Mouse (Mus musculus): ENCODE measurements around the gene Acsf2. TPM values are rescaled to one million over a fixed set of nuclear protein-coding genes. Genes with fewer than 3 reads are reported as not detected.

Gene Acsf2
- polyA plus RNA-seq, 1 experiment from 2014 or later: 6.3 TPM

- H3K4me1 ChIP-seq (ENCODE audit: control insufficient read depth, insufficient read depth, low read length): peaks cover 8% of the 10 kb centered on the region
- peak overlapping the region; percentile 97 for H3K4me2 ChIP-seq (ENCODE audit: low read depth, low read length)
- WGBS: 9% methylated on average over 24 of the region's 24 CpGs
- DNase-seq (ENCODE audit: low spot score) (peak; percentile 54), ATAC-seq (ENCODE audit: low read depth) (peak; percentile 17; the same call in 1 of the 2 replicates)
- no peaks in the 10 kb centered on the region for H3K36me3 ChIP-seq (ENCODE audit: control insufficient read depth, insufficient read depth, low read length)
- H3K9me3 ChIP-seq (ENCODE audit: control insufficient read depth, low read length): no peaks in the 10 kb centered on the region
- H3K4me3 ChIP-seq (ENCODE audit: low read depth, low read length): peak overlapping the region; percentile 67
- H3K27ac ChIP-seq (replicated peaks; ENCODE audit: low read depth, low read length): peak overlapping the region; percentile 76
- peak overlapping the region; percentile 74 for H3K9ac ChIP-seq (ENCODE audit: low read depth, low read length)
- H3K27me3 ChIP-seq (replicated peaks; ENCODE audit: control insufficient read depth, insufficient read depth, low read length): no peaks in the 10 kb centered on the region
These were observed 53.5 kb downstream of the Acsf2 start for GRCm38 (mm10) chr11:94548041-94548784.

DNA sequence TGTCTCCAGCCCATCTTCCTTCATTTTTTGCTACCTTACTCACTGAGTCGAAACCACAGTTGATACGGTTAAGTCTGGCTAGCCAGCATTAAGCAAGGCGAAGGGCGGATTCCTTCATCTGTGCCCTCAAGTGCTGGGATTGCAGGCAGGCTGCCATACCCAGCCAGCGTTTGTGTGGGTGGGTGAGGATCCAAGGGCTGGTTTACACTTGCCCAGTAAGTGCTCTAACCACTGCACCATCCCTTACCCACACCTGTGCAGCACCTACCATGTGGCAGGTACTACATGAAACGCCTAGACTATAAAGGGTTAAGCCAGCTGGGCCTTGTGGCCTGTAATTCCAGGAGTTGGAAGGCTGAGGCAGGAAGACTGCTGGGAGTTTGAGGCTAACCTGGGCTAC lies 54.4 kb downstream of the Acsf2 start:
- H3K27me3 ChIP-seq (replicated peaks; ENCODE audit: control insufficient read depth, insufficient read depth, low read length): no peaks in the 10 kb centered on the region
- peaks cover 5% of the 10 kb centered on the region; the same call in 1 of the 2 replicates for H3K36me3 ChIP-seq (ENCODE audit: control insufficient read depth, insufficient read depth, low read length)
- no peak overlapping the region for H3K4me3 ChIP-seq (ENCODE audit: low read depth, low read length)
- H3K4me2 ChIP-seq (ENCODE audit: low read depth, low read length): no peak overlapping the region
- H3K27ac ChIP-seq (replicated peaks; ENCODE audit: low read depth, low read length): no peak overlapping the region
- H3K9ac ChIP-seq (ENCODE audit: low read depth, low read length): no peak overlapping the region
- 95% methylated on average over 6 of the region's 6 CpGs for WGBS
- DNase-seq (ENCODE audit: low spot score) (no peak), ATAC-seq (ENCODE audit: low read depth) (no peak)
- no peaks in the 10 kb centered on the region for H3K9me3 ChIP-seq (ENCODE audit: control insufficient read depth, low read length)
- peaks cover 8% of the 10 kb centered on the region for H3K4me1 ChIP-seq (ENCODE audit: control insufficient read depth, insufficient read depth, low read length)

- no peak for DNase-seq (ENCODE audit: low spot score)
- no peak for ATAC-seq (ENCODE audit: low read depth)
These were observed 55.3 kb downstream of the Acsf2 start for GRCm38 (mm10) chr11:94546381-94546780.

GRCm38 (mm10) chr11:94544422-94544821 lies 57.2 kb downstream of the Acsf2 start:
- Histone ChIP-seq H3K4me2 (ENCODE audit: low read depth, low read length) (peak overlapping the region; percentile 18; the same call in 1 of the 2 replicates), H3K4me1 (ENCODE audit: control insufficient read depth, insufficient read depth, low read length) (peaks cover 7% of the 10 kb centered on the region), H3K9me3 (ENCODE audit: control insufficient read depth, low read length) (no peaks in the 10 kb centered on the region), H3K4me3 (ENCODE audit: low read depth, low read length) (no peak overlapping the region), H3K36me3 (ENCODE audit: control insufficient read depth, insufficient read depth, low read length) (peaks cover 12% of the 10 kb centered on the region; the same call in 1 of the 2 replicates), H3K27me3 (replicated peaks; ENCODE audit: control insufficient read depth, insufficient read depth, low read length) (no peaks in the 10 kb centered on the region), H3K9ac (ENCODE audit: low read depth, low read length) (no peak overlapping the region), H3K27ac (replicated peaks; ENCODE audit: low read depth, low read length) (no peak overlapping the region)
- DNase-seq (ENCODE audit: low spot score) (no peak), ATAC-seq (ENCODE audit: low read depth) (no peak)
- WGBS: 51% methylated on average over 18 of the region's 18 CpGs

More at GRCm38 (mm10) chr11:94546381-94546780, 55.3 kb downstream of the Acsf2 start:
- no peaks in the 10 kb centered on the region for H3K27me3 ChIP-seq (replicated peaks; ENCODE audit: control insufficient read depth, insufficient read depth, low read length)
- H3K9me3 ChIP-seq (ENCODE audit: control insufficient read depth, low read length): no peaks in the 10 kb centered on the region
- H3K27ac ChIP-seq (replicated peaks; ENCODE audit: low read depth, low read length): no peak overlapping the region
- H3K36me3 ChIP-seq (ENCODE audit: control insufficient read depth, insufficient read depth, low read length): peaks cover 12% of the 10 kb centered on the region; the same call in 1 of the 2 replicates
- peaks cover 8% of the 10 kb centered on the region for H3K4me1 ChIP-seq (ENCODE audit: control insufficient read depth, insufficient read depth, low read length)
- no peak overlapping the region for H3K9ac ChIP-seq (ENCODE audit: low read depth, low read length)
- H3K4me3 ChIP-seq (ENCODE audit: low read depth, low read length): no peak overlapping the region
- H3K4me2 ChIP-seq (ENCODE audit: low read depth, low read length): no peak overlapping the region
- 100% methylated on average over 5 of the region's 5 CpGs for whole genome bisulfite sequencing

DNA sequence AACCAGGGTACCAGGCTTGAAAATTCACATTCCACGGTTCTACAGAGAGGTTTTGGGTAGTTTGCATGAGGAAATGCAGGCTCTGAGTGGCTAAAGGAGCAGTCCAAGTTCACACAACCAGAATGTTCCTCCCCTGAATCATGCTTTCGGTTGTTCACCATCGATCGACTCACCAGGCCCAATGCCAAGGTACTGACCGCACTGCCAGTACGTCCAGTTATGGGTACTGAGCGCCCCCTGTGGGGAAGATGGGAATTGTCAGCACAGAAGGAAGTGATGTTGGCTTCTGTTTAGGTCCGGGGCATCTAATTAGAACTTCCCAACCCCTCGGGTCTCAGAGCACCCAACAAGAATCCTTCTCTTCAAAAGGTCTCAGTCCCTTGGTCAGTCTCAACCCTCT lies 57.7 kb downstream of the Acsf2 start:
- H3K27me3 ChIP-seq (replicated peaks; ENCODE audit: control insufficient read depth, insufficient read depth, low read length): no peaks in the 10 kb centered on the region
- DNase-seq (ENCODE audit: low spot score) (peak; percentile 89), ATAC-seq (ENCODE audit: low read depth) (peak; percentile 20; the same call in 1 of the 2 replicates)
- H3K9me3 ChIP-seq (ENCODE audit: control insufficient read depth, low read length): no peaks in the 10 kb centered on the region
- H3K4me3 ChIP-seq (ENCODE audit: low read depth, low read length): no peak overlapping the region
- H3K4me1 ChIP-seq (ENCODE audit: control insufficient read depth, insufficient read depth, low read length): peaks cover 7% of the 10 kb centered on the region
- WGBS: 26% methylated on average over 9 of the region's 9 CpGs
- no peak overlapping the region for H3K27ac ChIP-seq (replicated peaks; ENCODE audit: low read depth, low read length)
- no peak overlapping the region for H3K9ac ChIP-seq (ENCODE audit: low read depth, low read length)
- H3K36me3 ChIP-seq (ENCODE audit: control insufficient read depth, insufficient read depth, low read length): peaks cover 12% of the 10 kb centered on the region; the same call in 1 of the 2 replicates
- peak overlapping the region; percentile 18; the same call in 1 of the 2 replicates for H3K4me2 ChIP-seq (ENCODE audit: low read depth, low read length)

DNA sequence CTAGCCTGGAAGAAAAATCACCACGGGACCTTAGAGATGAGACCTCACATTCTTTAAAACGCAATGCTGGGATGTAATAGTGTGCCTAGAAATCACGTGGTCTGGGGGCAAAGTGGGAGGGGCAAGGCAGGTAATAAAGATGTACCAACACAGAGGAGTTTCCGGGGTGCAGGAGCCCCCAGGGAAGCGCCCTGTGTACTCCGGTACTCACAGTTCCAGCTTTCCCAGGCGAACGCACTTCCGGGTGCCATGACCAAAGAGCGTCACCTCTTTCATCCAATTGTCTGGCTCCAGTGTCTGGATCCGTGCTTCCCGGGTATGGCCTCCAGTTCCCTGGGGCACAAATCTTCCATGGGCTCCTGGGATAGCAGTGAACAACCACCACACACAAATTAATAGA lies 58.3 kb downstream of the Acsf2 start:
- no peaks in the 10 kb centered on the region for H3K9me3 ChIP-seq (ENCODE audit: control insufficient read depth, low read length)
- no peak overlapping the region for H3K4me3 ChIP-seq (ENCODE audit: low read depth, low read length)
- no peak overlapping the region for H3K4me2 ChIP-seq (ENCODE audit: low read depth, low read length)
- 79% methylated on average over 12 of the region's 12 CpGs for WGBS
- H3K36me3 ChIP-seq (ENCODE audit: control insufficient read depth, insufficient read depth, low read length): peaks cover 12% of the 10 kb centered on the region; the same call in 1 of the 2 replicates
- no peak for ATAC-seq (ENCODE audit: low read depth)
- no peak overlapping the region for H3K9ac ChIP-seq (ENCODE audit: low read depth, low read length)
- peaks cover 7% of the 10 kb centered on the region for H3K4me1 ChIP-seq (ENCODE audit: control insufficient read depth, insufficient read depth, low read length)
- no peak overlapping the region for H3K27ac ChIP-seq (replicated peaks; ENCODE audit: low read depth, low read length)
- DNase-seq (ENCODE audit: low spot score): no peak
- no peaks in the 10 kb centered on the region for H3K27me3 ChIP-seq (replicated peaks; ENCODE audit: control insufficient read depth, insufficient read depth, low read length)

DNA sequence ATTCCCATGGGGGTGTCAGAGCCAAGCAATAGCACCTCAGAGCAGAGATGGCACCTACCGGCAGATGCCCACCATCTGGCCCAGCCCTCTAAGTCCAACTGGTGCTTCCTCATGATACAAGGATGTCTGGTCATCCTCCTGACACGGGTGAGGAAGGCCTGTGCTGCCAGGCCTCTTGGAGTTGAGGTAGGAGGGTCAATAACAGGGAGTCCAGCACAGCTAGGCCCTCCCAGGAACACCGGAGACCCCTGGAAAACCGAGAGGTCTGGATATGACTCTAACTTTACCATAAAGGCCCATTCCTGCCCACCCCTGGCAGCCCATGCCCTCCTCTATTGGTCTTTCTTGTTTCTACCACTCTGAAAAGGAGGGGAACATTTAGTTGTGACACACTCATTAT lies 59.3 kb downstream of the Acsf2 start:
- H3K9ac ChIP-seq (ENCODE audit: low read depth, low read length): no peak overlapping the region
- H3K27ac ChIP-seq (replicated peaks; ENCODE audit: low read depth, low read length): no peak overlapping the region
- 0 out of 2 replicates have a peak, but pooled peaks cover 3% of the 10 kb centered on the region for H3K4me1 ChIP-seq (ENCODE audit: control insufficient read depth, insufficient read depth, low read length)
- ATAC-seq (ENCODE audit: low read depth) (no peak), DNase-seq (ENCODE audit: low spot score) (no peak)
- no peaks in the 10 kb centered on the region for H3K27me3 ChIP-seq (replicated peaks; ENCODE audit: control insufficient read depth, insufficient read depth, low read length)
- no peaks in the 10 kb centered on the region for H3K9me3 ChIP-seq (ENCODE audit: control insufficient read depth, low read length)
- WGBS: 80% methylated on average over 4 of the region's 4 CpGs
- no peak overlapping the region for H3K4me3 ChIP-seq (ENCODE audit: low read depth, low read length)
- H3K36me3 ChIP-seq (ENCODE audit: control insufficient read depth, insufficient read depth, low read length): peaks cover 12% of the 10 kb centered on the region; the same call in 1 of the 2 replicates
- H3K4me2 ChIP-seq (ENCODE audit: low read depth, low read length): no peak overlapping the region

DNA sequence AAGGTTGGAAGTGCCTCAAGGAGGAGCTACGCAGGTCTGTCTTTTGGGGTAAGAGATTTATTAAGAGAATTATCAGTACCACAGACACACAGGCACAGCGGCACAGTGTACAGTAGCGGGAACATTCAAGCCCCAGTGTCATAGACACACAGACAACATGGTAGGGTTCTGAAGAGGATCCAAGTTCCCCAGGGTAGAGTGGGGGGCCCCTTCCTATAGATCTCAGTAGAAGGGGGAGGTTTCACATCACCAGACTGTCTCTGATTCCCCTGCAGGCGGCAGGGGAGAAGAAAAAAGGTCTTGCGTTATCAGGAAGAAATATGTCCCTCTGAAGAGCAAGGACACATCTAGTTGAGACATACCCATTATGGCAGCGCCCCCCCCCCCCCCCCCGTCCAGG lies 61.9 kb downstream of the Acsf2 start:
- ATAC-seq (ENCODE audit: low read depth): no peak
- peaks cover 12% of the 10 kb centered on the region; the same call in 1 of the 2 replicates for H3K36me3 ChIP-seq (ENCODE audit: control insufficient read depth, insufficient read depth, low read length)
- H3K27me3 ChIP-seq (replicated peaks; ENCODE audit: control insufficient read depth, insufficient read depth, low read length): no peaks in the 10 kb centered on the region
- 80% methylated on average over 7 of the region's 7 CpGs for WGBS
- H3K4me1 ChIP-seq (ENCODE audit: control insufficient read depth, insufficient read depth, low read length): 0 out of 2 replicates have a peak, but pooled peaks cover 3% of the 10 kb centered on the region
- no peaks in the 10 kb centered on the region for H3K9me3 ChIP-seq (ENCODE audit: control insufficient read depth, low read length)
- no peak overlapping the region for H3K4me3 ChIP-seq (ENCODE audit: low read depth, low read length)
- no peak for DNase-seq (ENCODE audit: low spot score)
- H3K27ac ChIP-seq (replicated peaks; ENCODE audit: low read depth, low read length): no peak overlapping the region
- no peak overlapping the region for H3K9ac ChIP-seq (ENCODE audit: low read depth, low read length)
- H3K4me2 ChIP-seq (ENCODE audit: low read depth, low read length): no peak overlapping the region

All from embryonic facial prominence, embryonic 14.5 days (tissue).